Mouse (Mus musculus) C2C12 (cell line): ENCODE measurements around the gene Dpyd.

ENCODE experiments used
- CEBPB ChIP-seq: IDR thresholded peaks from one replicate; pipeline ENCODE4 v1.6.1; 2011; ENCODE audit warnings: low read depth, mild to moderate bottlenecking, control low read depth, moderate library complexity
- CTCF ChIP-seq: IDR thresholded peaks from one replicate; pipeline ENCODE4 v1.5.1; 2011; ENCODE audit not compliant: control insufficient read depth, insufficient read depth, insufficient read length
- MAX ChIP-seq: IDR thresholded peaks from one replicate; pipeline ENCODE4 v1.6.1; 2011; ENCODE audit warnings: mild to moderate bottlenecking, control low read depth
- MYOD1 ChIP-seq: IDR thresholded peaks from one replicate; pipeline ENCODE4 v1.6.1; 2011; ENCODE audit warnings: low read depth; ENCODE audit not compliant: control insufficient read depth, insufficient read length
- USF1 ChIP-seq: IDR thresholded peaks from one replicate; pipeline ENCODE4 v1.6.1; 2011; ENCODE audit warnings: low read depth, mild to moderate bottlenecking, control low read depth, moderate library complexity

- TF ChIP-seq CTCF (no peak), USF1 (no peak), MAX (no peak), CEBPB (no peak), MYOD1 (no peak)
Measured at GRCm38 (mm10) chr3:118991312-118991711, 429.4 kb downstream of the Dpyd start.
